Mouse (Mus musculus) layer of hippocampus, adult 9-11 months (tissue): ENCODE measurements at regions not wholly inside any gene's neighbourhood (a gene's known extent, or its start where the extent isn't known, plus 50 kb on each side); places are given as distances from the start of the nearest gene placed in this dataset.
A peak's percentile ranks its signal among the peaks of the same experiment; 100 is the strongest.

ENCODE experiments used
- DNase-seq: peaks from one replicate; pipeline ENCODE4 v3.0.0; 2022

- DNase-seq: no peak
Observed at GRCm38 (mm10) chr6:34246512-34246911, 69.6 kb upstream of the Slc35b4 start.

DNA sequence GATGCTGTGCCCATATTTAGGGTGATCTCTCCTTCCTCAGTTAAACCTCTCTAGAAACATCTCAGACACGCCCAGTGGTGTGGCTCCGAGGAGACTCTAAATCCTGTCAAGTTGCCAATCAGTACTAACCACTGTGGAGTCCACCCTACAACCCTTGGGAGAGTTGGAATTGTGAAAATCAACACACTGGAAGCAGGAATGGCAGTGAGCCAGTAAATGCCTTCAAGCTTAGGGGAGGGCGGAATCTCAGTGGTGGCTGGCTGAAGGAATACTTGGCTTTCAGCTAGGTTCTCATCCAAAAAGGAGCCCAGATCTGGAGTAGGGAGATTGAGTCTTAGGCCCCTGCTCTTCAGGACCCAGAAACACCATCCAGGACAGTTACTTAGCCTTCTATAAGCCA, 66.1 kb upstream of the Slc35b4 start:
- DNase-seq: no peak

GRCm38 (mm10) chr6:34242486-34242885, 65.6 kb upstream of the Slc35b4 start:
- no peak for DNase-seq

DNA sequence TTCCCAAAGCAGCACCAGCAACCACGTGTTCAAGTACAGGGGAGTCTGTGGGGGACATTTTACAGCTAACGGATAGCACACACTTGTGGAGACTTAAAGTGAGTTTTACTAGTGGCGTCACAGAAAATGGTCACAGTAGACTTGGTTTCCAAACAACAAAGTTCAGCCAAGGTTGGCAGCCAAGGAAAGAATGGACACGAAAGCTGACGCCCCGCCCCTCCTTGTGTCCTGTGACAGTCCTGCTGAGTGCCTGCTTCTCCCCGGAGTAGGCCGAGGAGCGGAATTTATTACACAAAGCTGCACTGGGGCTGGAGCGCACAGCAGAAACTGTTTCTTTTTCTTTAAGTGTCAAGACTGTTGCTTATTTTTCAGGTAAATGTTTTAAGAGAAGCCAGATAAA, 58.2 kb upstream of the Slc35b4 start:
- no peak for DNase-seq

DNA sequence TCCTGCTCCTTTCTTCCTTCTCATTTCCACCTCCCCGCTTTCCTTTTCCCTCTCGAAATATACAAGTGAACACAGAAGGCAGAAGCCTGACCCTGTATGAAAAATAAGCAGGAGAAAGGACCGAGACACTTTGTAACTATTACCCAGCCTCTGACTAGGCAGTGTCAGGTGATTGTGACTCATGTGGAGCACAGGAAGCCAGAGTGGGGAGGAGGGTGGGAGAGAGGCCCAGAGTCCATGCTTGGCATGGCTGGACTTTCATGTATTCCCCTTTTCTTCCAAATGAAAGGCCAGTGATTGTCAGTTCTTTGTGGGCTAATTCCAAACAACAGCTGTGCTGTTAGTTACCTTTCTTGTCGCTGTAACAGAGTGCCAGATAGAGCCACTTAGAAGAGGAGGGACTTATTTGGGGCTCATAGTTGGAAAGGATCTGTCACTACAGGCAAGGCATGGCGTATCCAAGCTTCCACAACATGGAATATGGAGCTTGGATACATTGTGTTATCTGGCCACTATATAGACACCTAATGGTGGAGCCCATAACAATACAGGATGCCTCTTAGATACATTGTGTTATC, 57.6 kb upstream of the Slc35b4 start:
- no peak for DNase-seq

DNA sequence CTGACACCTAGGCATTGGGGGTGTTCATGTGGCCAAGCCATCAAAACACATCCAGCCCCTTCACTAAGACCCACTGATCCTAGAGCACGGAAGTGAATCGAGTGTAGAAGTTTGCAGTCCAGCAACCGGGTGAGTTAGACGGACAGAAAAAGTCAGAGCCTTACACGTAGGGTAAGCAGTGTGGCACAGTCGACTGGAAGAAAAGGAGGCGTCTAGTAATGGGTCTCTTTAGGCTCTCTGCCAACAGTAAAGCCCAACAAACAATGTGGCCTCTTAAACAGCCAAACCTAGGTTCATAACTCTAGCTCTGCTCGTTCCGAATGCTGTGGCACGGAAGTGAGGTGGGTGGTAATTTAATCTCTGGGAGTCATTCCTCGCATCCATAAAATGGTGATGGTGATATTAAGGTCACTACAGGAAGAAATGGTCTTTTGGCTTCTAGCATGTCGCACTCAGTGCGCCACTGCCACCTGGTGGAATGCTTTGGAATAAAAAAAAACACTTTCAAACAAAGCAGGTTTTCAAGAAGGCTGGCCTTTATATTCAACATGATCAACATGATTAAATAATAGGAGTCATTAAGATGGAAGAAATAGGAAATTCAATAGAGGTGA, 54.0 kb upstream of the Slc35b4 start:
- peak; percentile 15 for DNase-seq

- no peak for DNase-seq
Observed at GRCm38 (mm10) chr6:34227131-34227530, 50.2 kb upstream of the Slc35b4 start.
